Mouse (Mus musculus) right cerebral cortex, adult 2 months (tissue): Measurements from ENCODE around the gene Phf13.
"Not testable (repeated sequence)": the region's sequence is repeated elsewhere in the genome, so short reads cannot be mapped to it uniquely, and the experiment has no call there.

Experiments
- DNase-seq, 2 experiments: peaks; one replicate each; pipeline ENCODE4 v3.0.0; 2021 to 2022; ENCODE audit warnings: low spot score in 2 of 2

Phf13 gene

DNA sequence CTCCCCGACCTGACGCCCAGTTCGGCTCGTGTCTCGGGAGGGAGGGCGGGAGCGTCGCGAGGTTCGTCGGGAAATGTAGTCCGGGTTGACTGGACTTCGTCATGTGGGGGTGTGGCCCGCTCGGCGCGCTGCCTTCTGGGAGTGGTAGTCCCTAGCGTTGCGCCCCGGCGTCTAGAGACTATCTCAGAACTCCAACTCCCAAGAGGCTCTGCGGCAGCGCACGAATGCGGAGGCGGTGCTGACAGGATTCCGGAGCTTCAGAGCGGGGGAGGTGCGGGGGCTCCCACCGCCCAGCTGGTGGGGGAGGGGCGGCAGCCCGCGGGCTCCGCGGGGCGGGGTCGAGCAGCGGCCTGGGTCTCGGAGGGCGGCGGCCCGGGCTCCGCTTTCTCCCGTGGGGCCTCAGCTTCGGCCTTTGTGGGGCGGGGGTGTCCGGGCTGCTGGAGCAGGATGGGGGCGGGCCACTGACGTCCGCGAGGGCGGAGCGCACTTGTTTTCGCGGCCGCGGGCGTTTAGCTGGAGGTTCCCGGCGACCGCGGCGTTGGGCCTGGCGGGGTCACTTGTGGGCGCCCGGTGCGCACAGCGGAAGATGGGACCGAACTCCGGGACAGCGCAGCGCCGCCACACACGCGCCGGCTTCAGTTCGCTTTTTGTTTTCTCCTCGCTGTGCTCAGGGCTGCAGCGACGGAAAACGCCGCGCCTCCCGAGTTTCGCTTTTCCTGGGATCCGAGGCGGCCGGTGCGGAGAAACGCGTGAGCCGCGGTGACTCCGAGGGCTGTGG is at the start of gene Phf13:
TSS of gene Phf13 (minus strand) at position 86 of the 778 bp plus-strand sequence.
- DNase-seq: peak; percentile 99 to 100

GRCm38 (mm10) chr4:152044609-152045008 is 48.6 kb upstream of the Phf13 start:
- DNase-seq: no peak

GRCm38 (mm10) chr4:152043171-152043570 is 47.1 kb upstream of the Phf13 start:
- DNase-seq: no peak

DNA sequence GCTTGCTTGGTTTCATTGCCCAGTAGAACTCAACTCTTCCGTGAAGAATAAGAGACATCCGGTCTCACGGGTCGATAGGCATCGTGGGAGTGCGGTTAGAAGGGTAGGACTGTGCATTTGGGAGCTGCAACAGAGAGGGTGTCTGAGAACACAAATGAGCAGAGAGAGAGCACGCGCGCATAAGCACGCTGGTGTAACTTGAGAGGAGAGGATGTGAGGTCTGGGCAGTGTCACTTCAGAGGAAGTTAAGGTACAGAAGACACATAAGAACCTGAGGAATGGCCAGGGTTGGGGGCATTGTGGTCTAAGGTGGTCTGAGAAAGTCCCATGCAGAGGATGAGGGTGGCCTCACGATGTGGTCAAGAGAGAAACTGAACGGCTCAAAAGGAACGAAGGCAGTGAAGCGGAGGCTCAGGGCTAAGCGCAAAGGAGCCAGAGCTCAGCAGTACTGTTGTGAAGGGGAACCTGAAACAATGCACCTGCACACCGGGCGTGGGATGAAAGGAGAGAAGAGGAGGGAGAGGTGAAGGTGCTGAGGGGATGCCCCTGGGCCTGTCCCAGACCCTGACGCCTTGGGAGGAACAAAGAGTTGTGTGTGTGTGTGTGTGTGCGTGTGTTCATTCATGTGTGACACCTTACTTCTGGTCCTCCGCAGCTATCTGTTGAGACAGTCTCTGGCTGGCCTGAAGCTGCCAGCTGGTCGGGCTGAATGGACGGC is 46.0 kb upstream of the Phf13 start:
- DNase-seq: no peak

- DNase-seq: no peak
Measured at GRCm38 (mm10) chr4:152039831-152040310, 43.8 kb upstream of the Phf13 start.

- peak; percentile 91 for DNase-seq
Measured at GRCm38 (mm10) chr4:152038985-152039830, 43.1 kb upstream of the Phf13 start, which contains the start of gene Nol9. Nol9 (plus strand) TSS chr4:152039321.

DNA sequence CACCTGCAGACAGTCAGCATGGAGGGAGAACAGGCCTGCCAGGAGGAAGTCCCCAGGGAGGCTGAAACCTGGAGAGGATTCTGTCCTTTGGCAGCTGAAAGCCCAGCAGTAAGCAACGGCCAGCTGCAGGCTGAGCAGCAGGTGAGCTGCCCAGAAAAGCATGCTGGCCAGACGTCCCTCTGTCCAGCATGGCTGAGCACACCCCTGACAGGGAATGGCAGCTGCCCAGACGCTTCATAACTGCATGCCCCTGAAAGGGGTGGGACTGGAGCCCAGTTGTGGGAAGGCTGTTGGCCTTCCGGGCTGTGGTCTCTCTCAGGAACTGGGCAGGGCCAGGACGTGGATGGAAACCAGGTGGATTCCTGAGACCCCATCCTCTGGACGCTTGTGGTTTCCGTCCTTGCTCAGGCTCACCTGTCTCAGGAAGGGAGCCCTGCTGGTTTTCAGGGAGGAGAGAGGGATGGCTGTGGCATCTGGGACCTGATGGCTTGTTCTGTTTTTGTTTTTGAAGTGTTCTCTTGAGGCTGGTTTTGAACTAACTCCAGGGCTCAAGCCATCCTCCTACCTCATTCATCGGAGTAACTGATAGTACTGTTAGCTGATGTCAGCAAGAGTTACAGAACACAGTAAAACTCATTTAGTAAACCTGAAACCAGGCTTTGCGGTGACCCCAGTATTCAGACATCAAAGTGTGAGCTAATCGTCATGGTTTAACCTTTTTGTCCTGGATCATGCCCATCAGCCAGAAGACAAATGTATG is 42.3 kb upstream of the Phf13 start, which contains the start of gene Tas1r1:
TSS of gene Tas1r1 (minus strand) at position 344 of the 760 bp plus-strand sequence.
- DNase-seq: no peak

DNA sequence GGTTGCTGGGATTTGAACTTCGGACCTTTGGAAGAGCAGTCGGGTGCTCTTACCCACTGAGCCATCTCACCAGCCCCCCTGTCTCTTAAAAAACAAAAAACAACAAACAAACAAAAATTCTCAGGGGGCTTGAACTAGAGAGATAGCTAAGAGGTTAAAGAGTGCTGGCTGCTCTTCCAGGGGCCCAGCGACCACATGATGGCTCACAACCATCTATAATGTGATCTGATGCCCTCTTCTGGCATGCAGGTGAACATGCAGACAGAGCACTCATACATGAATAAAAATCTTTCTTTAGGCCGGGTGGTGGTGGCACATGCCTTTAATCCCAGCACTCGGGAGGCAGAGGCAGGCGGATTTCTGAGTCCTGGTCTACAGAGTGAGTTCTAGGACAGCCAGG is 40.4 kb upstream of the Phf13 start:
- not testable (repeated sequence) for DNase-seq

DNA sequence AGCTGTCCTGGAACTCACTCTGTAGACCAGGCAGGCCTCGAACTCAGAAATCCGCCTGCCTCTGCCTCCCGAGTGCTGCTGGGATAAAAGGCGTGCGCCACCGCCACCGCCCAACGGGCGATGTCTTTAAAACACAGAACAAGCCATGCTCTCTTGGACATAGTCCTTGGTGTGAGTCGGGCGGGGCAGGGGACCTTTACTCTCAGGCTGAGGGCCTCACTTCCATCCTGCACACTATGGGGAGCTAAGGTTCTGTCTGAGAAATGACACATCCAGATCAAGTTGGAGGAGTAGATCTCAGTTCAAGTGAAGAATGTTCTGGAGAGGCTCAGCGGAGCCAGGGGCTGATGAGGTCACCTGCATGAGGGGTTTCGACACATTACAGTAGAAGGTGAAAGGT is 36.9 kb upstream of the Phf13 start:
- DNase-seq: no peak

- no peak for DNase-seq
Measured at GRCm38 (mm10) chr4:152029997-152030396, 33.9 kb upstream of the Phf13 start.

- DNase-seq: no peak
Measured at GRCm38 (mm10) chr4:152029087-152029486, 33.0 kb upstream of the Phf13 start.

DNA sequence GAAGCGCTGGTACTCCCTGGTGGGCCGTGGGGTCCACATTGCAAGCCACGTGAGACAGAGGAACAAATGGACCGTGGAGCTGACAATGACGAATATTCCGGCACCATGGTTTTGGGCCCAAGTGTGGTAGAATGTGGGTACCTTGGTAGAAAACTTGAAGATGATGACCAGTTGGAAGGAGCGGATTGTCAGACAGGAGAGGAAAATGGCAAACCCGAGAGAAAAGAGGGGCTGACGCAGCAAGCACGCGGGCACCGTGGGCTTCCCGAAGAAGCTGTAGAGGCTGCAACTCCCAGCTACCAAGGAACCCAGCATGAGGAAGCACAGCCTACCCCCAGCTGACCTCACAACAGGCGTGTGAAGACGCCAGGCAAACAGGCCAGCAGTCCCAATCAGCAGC is 32.4 kb upstream of the Phf13 start:
- DNase-seq: no peak

GRCm38 (mm10) chr4:152027524-152027923 is 31.5 kb upstream of the Phf13 start, which contains the start of gene Zbtb48:
Zbtb48 (minus strand) TSS chr4:152027671.
- DNase-seq: peak; percentile 96 to 98

DNA sequence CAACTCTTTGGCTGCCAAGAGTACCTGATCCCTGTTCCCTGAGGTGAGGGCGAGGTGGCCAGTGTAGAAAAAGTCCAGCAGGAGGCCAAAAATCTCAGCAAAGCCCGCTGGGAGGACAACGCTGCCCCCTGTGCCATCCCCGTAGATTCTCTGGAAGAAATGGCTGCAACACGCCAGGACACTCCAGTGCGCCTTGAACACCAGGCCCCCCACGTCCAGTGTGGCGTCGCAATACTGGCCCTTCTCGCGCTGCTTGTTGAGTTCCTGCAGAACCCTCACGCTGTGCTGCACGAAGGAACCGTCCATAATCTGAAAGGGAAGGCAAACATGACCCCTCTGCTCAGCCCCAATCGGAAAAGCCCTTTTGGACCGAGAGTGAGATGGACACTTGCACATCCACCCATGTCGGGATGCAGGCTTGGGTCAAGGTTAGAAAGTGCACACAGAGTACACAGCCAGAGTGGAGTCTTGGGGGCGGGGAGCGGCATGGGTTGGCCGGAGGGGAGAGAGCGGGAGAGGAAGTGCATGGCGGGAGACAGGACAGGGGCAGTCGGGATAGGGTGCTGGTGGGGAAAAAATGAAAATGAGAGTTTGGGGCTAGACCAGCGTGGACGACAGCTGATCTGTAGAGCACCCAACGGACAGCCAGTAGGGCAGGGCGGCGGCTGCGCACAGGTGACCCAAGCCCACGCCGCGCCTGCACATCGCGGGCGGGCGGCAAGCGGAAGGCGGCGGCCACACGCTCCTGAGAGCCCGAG is 30.9 kb upstream of the Phf13 start:
- no peak for DNase-seq

- DNase-seq: no peak
Measured at GRCm38 (mm10) chr4:152024525-152024924, 28.5 kb upstream of the Phf13 start.

GRCm38 (mm10) chr4:152022506-152022905 is 26.4 kb upstream of the Phf13 start:
- peak; percentile 29 to 33 for DNase-seq

DNA sequence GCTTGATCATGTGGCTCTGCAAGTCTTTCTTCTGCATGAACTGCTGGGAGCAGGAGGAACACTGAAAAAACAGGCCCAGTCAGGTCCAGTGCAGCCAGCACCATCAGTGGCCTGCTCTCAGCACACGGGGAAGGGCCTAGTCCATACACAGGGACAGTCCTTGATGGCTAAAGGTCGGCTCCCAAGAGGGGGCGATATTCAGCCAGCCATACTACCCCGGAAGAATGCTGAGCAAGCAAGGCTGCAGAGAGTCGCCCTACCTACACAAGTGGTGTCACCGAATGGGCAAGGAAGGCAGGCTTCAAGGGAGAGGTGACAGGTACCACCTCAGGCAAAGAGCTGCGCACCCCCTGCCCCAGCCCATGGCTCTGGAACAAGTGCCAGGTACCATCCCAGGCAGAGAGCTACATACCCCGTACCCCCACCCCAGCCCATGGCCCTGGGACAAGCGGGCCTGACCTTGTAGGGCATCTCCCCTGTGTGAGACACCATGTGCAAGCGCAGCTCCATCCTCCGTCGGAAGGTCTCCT is 25.6 kb upstream of the Phf13 start:
- no peak for DNase-seq

GRCm38 (mm10) chr4:152020024-152020423 is 24.0 kb upstream of the Phf13 start:
- DNase-seq: no peak

- no peak for DNase-seq
Measured at GRCm38 (mm10) chr4:152019073-152019472, 23.0 kb upstream of the Phf13 start.
